Mouse (Mus musculus) small intestine, adult 2 months (tissue): ENCODE measurements around the gene Map1s. TPM values are rescaled to one million over a fixed set of nuclear protein-coding genes. Genes with fewer than 3 reads are reported as not detected.

Experiments
- H3K27ac ChIP-seq: fragments of 200-500 bp; 2 replicates; pipeline ENCODE4 v1.5.1; 2012; ENCODE audit warnings: low read depth, low read length, control low read depth, inconsistent platforms; ENCODE audit not compliant: insufficient read depth
- H3K27me3 ChIP-seq: fragments of 200-500 bp; 2 replicates; pipeline ENCODE4 v1.6.1; 2012; ENCODE audit warnings: mild to moderate bottlenecking, moderate library complexity, low read length, inconsistent platforms; ENCODE audit not compliant: control insufficient read depth, insufficient read depth
- H3K36me3 ChIP-seq: fragments of 200-500 bp; 2 replicates; pipeline ENCODE4 v1.6.1; 2012; ENCODE audit warnings: mild to moderate bottlenecking, low read length, control low read depth, inconsistent platforms; ENCODE audit not compliant: control insufficient read depth, insufficient read depth
- H3K4me1 ChIP-seq: fragments of 200-500 bp; 2 replicates; pipeline ENCODE4 v1.6.1; 2012; ENCODE audit warnings: low read length, inconsistent platforms, mixed read lengths; ENCODE audit not compliant: control insufficient read depth, insufficient read depth, insufficient read length
- H3K4me3 ChIP-seq: fragments of 200-500 bp; 2 replicates; pipeline ENCODE4 v1.5.1; 2012; ENCODE audit warnings: low read depth, mild to moderate bottlenecking, control low read depth, inconsistent platforms, low read length, moderate library complexity
- CTCF ChIP-seq: fragments of 200-500 bp; IDR thresholded peaks from 2 replicates; pipeline ENCODE4 v1.5.1; 2012; ENCODE audit warnings: low read depth, mild to moderate bottlenecking, control low read depth, inconsistent platforms, low read length, moderate library complexity, mixed read lengths; ENCODE audit not compliant: insufficient replicate concordance, insufficient read length; ENCODE audit errors: extremely low read depth
- POLR2A ChIP-seq: fragments of 200-500 bp; IDR thresholded peaks from 2 replicates; pipeline ENCODE4 v1.6.1; 2012; ENCODE audit warnings: low read depth, mild to moderate bottlenecking, control low read depth, inconsistent platforms, low read length, moderate library complexity
- WGBS: fragments of 180-500 bp; shearing (Covaris S2); methylation state at CpG from one replicate; pipeline ENCODE4 v1.1.7; 2018; 5-methylcytosine and 5-hydroxymethylcytosine counted together
- polyA plus RNA-seq: library from polyadenylated mRNA; depleted of rRNA; stranded (reverse); fragments of >200 nt; gene quantifications from 2 replicates; pipeline ENCODE4 v1.2.3, GENCODE M21; 2012

Map1s gene
- polyA plus RNA-seq, 1 experiment: 32.9 TPM

- no peaks in the 10 kb centered on the region for H3K27me3 ChIP-seq
- no peaks in the 10 kb centered on the region; the same call in 1 of the 2 replicates for H3K4me1 ChIP-seq
- TF ChIP-seq CTCF (no peak), POLR2A (no peak)
- no peak overlapping the region for H3K4me3 ChIP-seq
- H3K36me3 ChIP-seq: peaks cover 34% of the 10 kb centered on the region
- 94% methylated on average over 17 of the region's 17 CpGs for WGBS
- H3K27ac ChIP-seq: no peak overlapping the region
Observed at GRCm38 (mm10) chr8:70914704-70915103, 9.0 kb downstream of the Map1s start.

GRCm38 (mm10) chr8:70920049-70920922 lies 14.6 kb downstream of the Map1s start:
- no peak overlapping the region for H3K4me3 ChIP-seq
- H3K4me1 ChIP-seq: no peaks in the 10 kb centered on the region
- H3K36me3 ChIP-seq: peaks cover 13% of the 10 kb centered on the region
- TF ChIP-seq POLR2A (no peak), CTCF (no peak)
- H3K27ac ChIP-seq: no peak overlapping the region
- no peaks in the 10 kb centered on the region for H3K27me3 ChIP-seq
- 83% methylated on average over 9 of the region's 9 CpGs for WGBS

- no peak for TF ChIP-seq CTCF
- TF ChIP-seq POLR2A: no peak
- no peaks in the 10 kb centered on the region for H3K4me1 ChIP-seq
- H3K27me3 ChIP-seq: no peaks in the 10 kb centered on the region
- no peak overlapping the region for H3K4me3 ChIP-seq
- no peaks in the 10 kb centered on the region for H3K36me3 ChIP-seq
- 85% methylated on average over 4 of the region's 4 CpGs for WGBS
- H3K27ac ChIP-seq: no peak overlapping the region
Observed at GRCm38 (mm10) chr8:70924151-70924550, 18.4 kb downstream of the Map1s start.

GRCm38 (mm10) chr8:70925754-70926153 lies 20.0 kb downstream of the Map1s start:
- no peaks in the 10 kb centered on the region for H3K4me1 ChIP-seq
- no peak overlapping the region for H3K4me3 ChIP-seq
- H3K27ac ChIP-seq: no peak overlapping the region
- no peaks in the 10 kb centered on the region for H3K36me3 ChIP-seq
- no peaks in the 10 kb centered on the region for H3K27me3 ChIP-seq
- WGBS: 95% methylated on average over 4 of the region's 4 CpGs
- no peak for TF ChIP-seq POLR2A
- no peak for TF ChIP-seq CTCF

- no peaks in the 10 kb centered on the region for H3K27me3 ChIP-seq
- TF ChIP-seq CTCF: no peak
- no peak for TF ChIP-seq POLR2A
- 81% methylated on average over 5 of the region's 5 CpGs for WGBS
- no peaks in the 10 kb centered on the region for H3K4me1 ChIP-seq
- H3K36me3 ChIP-seq: no peaks in the 10 kb centered on the region
- no peak overlapping the region for H3K4me3 ChIP-seq
- H3K27ac ChIP-seq: no peak overlapping the region
Observed at GRCm38 (mm10) chr8:70926396-70926795, 20.7 kb downstream of the Map1s start.

DNA sequence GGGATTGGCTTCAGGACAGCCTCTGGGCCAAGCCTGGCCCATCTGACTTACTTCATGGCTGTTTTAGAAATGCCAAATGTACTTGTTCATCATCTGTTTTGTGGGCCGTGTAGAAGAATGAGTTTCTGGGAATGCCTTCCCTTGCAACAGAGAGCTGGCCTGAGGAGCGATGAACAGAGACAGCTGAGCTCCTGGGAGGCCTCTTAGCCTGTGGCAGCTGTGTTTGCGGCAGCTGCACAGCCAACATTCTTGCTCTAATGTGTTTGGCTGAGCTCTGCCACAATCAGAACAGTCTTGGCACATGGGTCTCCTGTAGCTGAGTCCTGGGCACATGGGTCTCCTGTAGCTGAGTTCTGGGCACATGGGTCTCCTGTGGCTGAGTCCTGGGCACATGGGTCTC lies 22.4 kb downstream of the Map1s start:
- WGBS: 74% methylated on average over 3 of the region's 3 CpGs
- Histone ChIP-seq H3K4me1 (no peaks in the 10 kb centered on the region), H3K4me3 (no peak overlapping the region), H3K27me3 (no peaks in the 10 kb centered on the region), H3K27ac (no peak overlapping the region), H3K36me3 (no peaks in the 10 kb centered on the region)
- TF ChIP-seq CTCF (no peak), POLR2A (no peak)

DNA sequence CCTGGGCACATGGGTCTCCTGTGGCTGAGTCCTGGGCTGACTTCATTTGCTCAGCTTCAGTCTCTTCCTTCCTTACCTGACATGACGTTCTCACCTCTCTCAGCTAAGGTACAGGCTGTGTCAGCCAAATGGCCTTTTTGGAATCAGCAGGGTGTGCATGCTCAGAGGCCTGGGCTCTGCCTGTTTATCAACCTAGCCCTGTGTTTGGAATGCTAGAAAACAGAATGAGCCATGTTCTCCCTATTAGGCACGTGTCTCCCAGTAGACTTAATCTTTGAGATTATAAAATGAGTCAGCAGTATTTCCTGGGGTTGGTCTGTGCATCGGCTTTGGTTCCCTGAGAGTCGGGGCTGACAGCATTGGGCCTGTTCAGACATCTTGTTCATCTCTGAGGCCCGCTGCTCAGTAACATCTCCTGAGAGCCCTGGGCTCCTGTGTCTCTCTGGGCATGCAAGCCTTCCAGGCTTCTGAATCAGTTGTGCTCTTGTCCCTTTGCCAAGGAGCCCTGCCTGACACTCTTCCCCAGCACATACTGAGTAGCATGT lies 23.1 kb downstream of the Map1s start:
- H3K27me3 ChIP-seq: no peaks in the 10 kb centered on the region
- H3K4me1 ChIP-seq: no peaks in the 10 kb centered on the region
- H3K27ac ChIP-seq: no peak overlapping the region
- no peak for TF ChIP-seq CTCF
- TF ChIP-seq POLR2A: no peak
- WGBS: 42% methylated on average over 5 of the region's 5 CpGs
- H3K36me3 ChIP-seq: no peaks in the 10 kb centered on the region
- no peak overlapping the region for H3K4me3 ChIP-seq
